Mouse (Mus musculus): Measurements from ENCODE around the gene Brd7. TPM values are rescaled to one million over a fixed set of nuclear protein-coding genes. Genes with fewer than 3 reads are reported as not detected.

Brd7 gene
- total RNA-seq, 2 experiments from 2014 or later: 68.0 to 78.8 TPM

DNA sequence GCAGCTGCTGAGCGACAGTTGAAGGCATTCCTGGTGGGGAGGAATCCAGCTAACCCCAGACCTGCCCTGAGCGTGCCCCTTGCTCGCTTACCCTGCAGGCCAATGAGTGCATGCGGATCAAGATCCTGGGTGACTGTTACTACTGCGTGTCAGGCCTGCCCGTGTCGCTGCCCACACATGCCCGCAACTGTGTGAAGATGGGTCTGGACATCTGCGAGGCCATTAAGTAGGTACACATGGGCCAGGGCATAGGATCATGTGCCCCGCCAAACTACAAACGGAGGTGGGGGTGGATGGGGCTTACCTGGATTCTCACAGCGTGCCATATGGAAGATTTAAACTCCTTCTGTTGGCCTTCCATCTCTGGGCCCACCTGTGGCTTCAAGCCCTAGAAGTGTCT lies 48.0 kb downstream of the Brd7 start:
- DNase-seq: no peak
- intact Hi-C loops (cut with DNase I): no loop called here

DNA sequence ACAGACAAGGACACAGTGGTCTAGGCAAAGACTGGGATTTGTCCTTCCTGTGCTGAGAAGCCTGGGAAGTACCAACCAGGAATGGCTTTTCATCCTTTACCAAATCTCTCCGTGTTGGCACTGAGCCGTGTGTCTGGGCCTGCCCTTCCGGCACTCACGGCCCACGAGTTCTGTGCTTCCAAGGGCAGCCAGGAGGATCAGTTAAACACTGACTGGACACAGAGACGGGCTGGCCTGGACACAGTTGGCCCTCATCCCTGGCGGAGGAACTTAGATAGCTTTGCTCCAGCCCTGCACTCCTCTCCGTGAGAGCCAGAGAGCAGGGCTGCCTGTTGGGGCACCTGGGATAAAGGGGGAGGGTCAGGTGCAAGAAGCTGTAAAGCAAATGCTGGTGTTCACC lies 49.0 kb downstream of the Brd7 start:
- DNase-seq: peak; percentile 73 to 74
- intact Hi-C loops (cut with DNase I): no loop called here

DNA sequence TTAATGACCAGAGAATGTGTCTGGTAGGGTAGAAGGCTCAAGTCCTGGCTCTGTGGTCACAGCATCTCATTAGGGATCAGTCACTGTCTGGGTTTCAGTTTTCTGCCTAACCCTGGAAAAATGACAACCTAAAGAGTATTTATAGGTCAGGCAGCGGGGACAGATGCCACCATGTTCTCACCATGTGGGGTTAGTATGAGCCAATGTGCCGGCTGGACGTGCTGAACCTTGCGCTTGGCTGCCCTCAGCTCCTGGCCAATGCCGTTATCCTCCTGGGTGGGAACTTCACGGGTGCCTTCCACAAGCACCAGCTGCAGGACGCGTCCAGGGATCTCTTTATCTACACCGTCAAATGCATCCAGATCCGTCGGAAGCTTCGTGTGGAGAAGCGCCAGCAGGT lies 51.7 kb downstream of the Brd7 start:
- intact Hi-C loops (cut with DNase I): no loop called here
- no peak for DNase-seq

DNA sequence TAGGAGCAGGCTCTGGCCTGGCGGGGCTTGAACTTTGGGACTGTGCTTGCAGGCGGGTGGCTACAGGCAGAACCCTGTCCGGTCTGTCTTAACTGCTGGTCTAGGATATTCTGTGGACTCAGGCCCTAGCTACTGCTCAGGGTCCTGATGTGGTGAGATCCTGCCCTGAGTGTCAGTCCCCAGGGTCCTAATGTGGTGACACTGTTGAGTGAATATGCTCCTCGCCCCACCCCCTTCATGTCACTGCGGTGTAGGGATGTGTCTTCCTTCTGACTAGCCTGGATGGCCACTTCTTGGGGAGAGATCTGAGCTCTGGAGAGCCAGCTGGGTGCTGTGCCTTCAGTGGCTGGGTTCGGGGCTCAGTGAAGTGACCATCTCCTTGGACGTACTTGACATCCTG lies 52.1 kb downstream of the Brd7 start:
- intact Hi-C loops (cut with DNase I): no loop called here
- DNase-seq: no peak

DNA sequence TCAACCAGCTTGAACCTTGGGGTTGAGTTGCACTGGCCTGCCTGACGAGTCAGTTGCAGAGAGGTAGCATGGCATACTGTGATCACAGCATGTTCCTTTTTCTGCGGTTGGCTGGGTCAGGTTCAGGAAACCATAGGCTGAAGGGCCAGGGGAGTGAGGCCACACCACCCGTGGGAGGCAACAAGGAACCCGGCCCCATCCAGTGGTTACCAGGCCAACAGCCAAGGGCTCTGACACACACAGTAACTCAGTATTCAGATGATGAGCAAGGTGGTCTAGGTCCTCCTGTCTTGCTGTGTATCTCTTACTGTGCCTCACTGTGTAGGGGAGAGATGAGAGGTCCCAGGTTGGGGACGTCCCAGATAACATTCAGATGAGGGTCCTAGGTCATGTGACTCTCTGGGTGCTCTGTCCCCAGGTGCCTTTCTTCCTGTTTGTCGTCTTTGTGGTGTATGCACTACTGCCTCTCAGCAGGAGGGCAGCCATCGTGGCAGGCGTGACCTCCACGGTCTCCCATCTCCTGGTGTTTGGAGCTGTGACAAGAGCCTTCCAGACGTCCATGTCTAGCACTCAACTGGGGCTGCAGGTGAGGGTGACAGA lies 52.6 kb downstream of the Brd7 start:
- intact Hi-C loops (cut with DNase I): no loop called here
- DNase-seq: no peak

DNA sequence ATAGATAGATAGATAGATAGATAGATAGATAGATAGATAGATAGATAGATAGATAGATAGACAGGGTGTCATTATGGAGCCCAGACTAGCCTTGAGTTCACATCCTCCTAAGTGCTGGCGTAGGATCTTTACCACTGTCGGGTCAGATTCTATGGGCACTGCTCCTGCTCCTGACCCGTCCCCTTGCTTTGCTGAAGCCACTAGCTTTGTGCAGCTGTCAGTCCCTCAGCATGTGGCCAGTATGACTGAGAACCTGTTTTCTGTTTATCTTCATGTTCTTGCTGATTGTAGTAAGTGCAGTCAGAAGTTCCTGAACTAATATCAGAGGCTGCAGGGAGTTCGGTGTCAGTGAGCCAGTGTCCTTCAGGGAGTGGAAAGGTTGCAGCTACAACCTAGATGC lies 54.3 kb downstream of the Brd7 start:
- intact Hi-C loops (cut with DNase I): loop anchor here (2.0 kb wide), 1 partner anchor 41 kb away; no protein-coding TSS in a partner anchor
- DNase-seq: no peak

DNA sequence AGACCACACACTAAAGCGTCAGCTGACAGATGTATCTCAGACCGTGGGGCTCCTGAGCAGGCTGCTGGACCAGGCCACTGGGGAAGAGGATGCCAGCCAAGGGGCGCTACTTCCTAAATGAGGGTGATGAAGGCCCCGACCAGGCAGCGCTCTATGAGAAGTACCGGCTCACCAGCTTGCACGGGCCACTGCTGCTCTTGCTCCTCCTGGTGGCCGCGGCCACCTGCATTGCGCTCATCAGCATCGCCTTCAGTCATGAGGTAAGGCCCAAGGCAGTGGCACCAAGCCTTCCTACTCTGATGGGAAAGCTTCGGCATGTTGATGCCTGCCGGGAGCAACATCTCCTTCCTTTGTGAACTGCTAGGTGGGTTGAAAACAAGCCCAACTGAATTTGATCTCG lies 55.5 kb downstream of the Brd7 start:
- peak in 1 of 2 experiments; percentile 59 for DNase-seq
- intact Hi-C loops (cut with DNase I): loop anchor here (2.0 kb wide), 1 partner anchor 40 kb away; no protein-coding TSS in a partner anchor

DNA sequence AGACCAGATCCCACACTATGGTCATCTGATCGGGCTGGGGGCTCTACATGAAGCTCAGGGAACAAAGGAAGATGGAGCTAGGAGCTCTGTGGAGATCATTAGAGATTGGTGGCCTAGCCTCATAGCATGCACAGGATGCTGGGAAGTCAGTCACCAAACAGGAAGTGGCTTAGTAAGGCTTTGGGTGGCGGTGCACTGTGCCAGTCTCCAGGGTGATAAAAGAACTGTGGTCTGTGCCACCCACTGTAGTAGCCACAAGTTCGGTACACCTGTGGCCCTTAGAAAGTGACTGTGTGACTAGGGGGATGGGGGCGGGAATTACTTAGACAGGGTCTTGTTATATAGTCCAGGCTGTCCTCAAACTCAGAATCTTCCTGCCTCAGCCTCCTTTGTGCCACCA lies 56.2 kb downstream of the Brd7 start:
- intact Hi-C loops (cut with DNase I): loop anchor here (2.0 kb wide), 1 partner anchor 39 kb away; no protein-coding TSS in a partner anchor
- DNase-seq: no peak

DNA sequence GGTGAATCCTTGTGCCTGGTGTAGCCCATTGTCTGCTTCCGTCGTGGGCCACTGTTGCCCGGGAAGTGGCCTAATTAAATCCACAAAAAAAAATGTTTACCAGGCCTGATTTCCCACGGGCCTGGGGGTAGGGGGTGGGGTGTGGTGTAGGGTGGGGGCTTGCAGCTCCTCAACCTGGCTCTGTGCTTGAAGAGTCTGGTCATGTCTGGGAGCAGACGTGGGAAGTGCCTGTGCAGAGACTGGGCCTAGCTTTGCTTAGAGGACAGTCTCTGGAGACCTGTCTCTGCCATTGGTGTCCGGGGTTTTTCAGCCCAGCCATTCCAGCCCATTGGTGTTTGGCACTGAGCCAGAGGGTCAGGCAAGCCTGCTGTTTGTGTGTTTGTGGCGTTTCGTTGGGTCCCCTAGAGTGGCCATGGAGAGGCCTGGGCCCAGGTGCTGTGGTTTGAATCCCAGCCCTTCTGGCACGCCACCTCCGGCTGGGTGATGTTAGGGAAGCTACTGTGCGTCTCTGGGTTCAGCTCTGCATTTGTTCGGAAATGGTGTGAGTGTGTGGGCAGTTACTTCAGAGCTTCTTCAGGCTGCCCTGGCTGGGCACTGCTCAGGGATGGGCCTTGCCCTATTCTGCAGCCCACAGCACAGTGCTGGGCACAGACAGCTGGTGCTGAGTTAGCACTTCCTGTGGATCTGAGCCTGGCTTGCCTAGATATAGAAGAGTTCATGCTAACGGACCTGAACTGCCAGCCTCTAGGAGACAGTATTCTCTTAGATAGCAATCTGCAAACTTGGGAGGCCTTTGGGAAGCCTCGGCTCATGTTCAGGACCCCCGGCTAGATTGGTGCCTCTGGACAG lies 60.2 kb downstream of the Brd7 start:
- peak in 1 of 2 experiments; percentile 43 for DNase-seq
- intact Hi-C loops (cut with DNase I): no loop called here

DNA sequence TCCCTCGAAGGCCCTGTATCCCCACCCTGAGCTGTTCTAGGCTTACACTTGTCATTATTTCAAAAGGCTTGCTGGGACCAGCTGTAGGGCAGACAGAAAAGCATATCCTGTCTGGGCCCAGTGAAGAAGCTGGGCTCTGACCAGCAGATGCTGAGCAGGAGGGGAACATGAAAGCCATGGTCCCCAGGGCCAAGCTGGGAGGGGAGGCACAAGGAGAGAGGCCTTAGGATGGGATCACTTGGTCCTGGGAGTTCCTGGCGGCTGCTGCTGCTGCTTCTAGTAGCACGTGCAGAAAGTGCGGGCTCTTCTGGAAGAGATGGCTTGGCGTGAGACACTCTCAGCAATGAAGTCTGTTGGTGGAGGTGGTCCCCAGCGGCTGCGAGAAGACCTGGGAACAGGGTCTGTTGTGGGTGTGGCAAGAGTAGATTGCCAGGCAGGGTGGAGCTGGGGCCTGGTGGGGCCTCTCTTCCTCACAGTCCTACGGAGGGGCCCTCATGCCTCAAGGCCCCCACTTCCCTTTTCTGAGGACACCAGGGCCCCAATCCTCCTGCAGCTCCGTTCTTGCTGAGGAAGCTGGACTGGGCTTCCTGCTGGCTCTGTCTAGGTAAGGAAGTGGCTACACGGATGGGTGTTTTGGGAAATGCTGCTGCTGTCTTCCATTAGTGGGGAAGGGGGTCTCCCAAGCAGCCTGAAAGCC lies 61.9 kb downstream of the Brd7 start:
- peak in 1 of 2 experiments; percentile 49 for DNase-seq
- intact Hi-C loops (cut with DNase I): no loop called here

DNA sequence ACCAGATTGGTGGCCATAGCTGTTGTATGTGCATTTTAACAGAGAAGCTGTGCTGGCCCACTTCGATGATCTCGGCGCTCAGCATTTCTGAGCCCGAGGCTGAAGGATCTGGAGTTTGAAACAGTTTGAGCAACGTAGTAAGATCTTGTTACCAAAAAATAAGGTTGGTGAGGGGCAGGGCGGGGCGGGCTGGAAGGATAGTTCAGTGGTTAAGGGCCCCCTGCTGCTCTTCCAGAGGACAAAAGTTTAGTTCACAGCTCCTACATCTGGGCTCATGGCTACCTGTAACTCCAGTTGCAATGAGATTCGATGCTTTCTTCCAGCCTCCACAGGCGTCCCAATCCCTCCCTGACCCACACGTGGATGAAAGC lies 63.3 kb downstream of the Brd7 start:
- no peak for DNase-seq
- intact Hi-C loops (cut with DNase I): no loop called here

DNA sequence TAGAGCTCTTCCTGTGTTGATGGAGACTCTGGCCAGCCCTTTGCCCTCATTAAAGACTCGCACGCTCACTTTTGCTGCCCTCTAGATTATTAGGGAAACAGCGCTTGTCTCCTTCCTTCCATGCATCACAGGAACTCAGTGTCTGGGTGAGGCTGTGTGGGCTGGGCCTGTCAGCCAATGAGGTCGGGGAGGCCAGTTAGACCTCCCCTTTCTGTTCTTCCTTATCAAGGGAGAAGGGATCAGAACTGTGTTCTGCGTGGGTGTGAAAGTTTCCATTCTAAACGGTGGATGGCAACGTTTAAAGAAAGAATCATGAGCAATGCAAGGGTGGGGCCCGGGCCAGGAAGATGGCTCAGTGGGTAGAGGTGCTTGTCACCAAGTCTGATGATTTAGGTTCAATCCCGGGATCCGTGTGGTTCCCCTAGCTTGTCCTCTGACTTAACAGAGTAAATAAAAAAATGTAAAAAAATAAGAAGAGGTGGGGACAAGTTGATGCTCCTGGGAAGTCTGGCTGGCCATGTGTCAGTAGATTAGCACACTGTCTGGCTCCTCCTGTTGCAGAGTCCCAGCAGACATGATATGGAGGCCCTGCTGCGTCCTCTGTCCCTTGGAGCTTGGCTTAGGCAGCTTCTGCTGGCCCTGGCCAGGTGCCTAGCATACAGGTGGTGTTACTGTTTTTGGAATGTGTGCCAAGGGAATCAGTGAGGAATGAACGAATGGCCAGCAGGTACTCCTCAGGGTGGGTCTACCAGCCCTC lies 63.8 kb downstream of the Brd7 start:
- intact Hi-C loops (cut with DNase I): no loop called here
- DNase-seq: peak; percentile 50 to 59

DNA sequence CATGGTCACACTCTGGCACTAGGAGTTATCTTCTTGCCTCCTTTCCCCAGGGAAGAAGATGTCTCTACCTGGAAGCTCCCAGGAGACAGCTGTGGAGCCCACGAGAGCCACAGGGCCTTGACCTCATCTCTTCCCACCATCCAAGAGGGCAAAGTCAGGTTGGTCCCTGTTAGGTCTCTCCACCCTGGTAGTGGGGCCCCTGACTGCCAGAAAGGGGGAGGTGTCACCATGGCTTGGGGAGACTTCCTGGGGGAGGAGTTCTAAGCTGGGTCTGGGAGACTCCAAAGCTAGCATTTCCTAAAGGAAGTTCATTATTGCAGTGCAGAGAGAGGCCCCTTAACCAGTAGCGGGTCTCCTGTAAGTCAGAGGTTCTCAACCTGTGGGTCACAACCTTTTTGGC lies 67.0 kb downstream of the Brd7 start:
- DNase-seq: no peak
- intact Hi-C loops (cut with DNase I): no loop called here

DNA sequence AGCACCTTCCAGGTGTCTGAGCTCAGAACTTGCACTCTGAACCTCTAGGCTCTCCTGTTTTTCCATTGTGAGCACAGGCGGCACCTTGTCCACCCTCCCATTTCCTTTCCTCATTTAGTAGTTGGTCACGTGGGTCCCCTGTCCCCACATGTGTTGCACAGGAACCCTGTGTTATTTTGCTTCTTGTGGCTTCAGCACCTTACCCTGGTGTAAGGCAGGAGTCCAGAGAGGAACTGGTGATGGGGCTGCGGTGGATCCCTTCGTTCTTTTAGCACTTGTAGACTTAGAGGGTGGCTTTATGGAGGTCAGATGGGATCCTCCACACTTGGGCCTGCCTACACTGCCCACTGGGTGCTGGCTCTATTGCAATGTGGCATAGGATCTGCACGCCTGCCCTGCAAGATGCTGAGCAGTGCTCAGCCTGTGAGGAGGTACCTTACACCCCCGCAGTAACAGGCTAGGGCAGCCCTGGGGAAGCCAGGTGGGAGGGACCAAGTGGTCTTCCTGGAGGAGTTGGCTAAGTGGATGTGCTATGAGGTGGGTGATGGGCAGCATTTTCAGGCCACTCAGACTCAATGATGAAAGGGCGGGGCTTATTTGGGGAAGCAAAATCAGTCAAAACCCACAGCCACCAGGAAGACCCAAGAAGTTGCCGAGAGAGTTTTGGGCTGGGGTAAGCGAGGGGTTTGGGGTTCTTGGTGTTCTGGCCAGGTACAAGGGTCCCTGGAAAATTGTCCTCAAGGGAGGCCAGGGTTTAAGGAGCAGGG lies 68.2 kb downstream of the Brd7 start:
- DNase-seq: no peak
- intact Hi-C loops (cut with DNase I): no loop called here

DNA sequence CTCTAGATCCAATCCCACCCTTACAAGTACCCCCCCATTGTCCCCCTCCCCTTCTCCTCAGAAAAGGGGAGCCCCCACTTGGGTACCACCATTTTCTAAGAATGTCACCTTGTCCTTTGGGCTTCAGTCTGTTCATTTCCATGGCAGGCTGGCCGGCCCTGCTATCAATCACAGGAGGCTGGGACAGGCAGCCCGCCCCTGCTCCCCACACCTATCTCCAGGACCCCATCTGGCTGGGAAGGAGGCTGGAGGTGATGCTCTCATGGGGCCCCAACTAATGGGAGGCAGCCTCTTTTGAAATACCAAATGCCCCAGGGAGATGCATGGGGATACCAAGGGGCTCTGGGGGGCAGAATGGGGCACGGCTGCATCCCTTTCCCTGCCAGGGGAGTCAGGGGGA lies 69.1 kb downstream of the Brd7 start:
- intact Hi-C loops (cut with DNase I): no loop called here

DNA sequence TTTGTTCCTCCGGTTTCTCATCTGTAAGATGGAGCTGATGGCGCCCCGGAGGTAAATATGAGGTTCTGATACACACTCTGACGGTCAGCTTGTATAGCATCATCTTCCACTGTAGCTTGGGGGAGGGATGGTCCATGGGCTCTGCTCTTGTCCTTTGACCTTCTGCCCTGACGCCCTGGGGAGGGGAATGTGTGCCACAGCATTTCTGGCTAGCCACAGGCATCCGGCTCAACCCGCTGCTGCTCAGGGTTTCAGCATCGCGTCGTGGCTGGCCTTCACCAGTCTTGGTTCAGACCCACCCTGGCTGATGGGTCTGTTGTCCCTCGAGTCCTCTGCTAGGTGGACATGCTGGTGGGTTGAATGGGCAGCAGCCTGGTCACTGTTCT lies 70.7 kb downstream of the Brd7 start:
- intact Hi-C loops (cut with DNase I): no loop called here
- no peak for DNase-seq

More for the DNA sequence above, 69.1 kb downstream of the Brd7 start:
- no peak for DNase-seq

DNA sequence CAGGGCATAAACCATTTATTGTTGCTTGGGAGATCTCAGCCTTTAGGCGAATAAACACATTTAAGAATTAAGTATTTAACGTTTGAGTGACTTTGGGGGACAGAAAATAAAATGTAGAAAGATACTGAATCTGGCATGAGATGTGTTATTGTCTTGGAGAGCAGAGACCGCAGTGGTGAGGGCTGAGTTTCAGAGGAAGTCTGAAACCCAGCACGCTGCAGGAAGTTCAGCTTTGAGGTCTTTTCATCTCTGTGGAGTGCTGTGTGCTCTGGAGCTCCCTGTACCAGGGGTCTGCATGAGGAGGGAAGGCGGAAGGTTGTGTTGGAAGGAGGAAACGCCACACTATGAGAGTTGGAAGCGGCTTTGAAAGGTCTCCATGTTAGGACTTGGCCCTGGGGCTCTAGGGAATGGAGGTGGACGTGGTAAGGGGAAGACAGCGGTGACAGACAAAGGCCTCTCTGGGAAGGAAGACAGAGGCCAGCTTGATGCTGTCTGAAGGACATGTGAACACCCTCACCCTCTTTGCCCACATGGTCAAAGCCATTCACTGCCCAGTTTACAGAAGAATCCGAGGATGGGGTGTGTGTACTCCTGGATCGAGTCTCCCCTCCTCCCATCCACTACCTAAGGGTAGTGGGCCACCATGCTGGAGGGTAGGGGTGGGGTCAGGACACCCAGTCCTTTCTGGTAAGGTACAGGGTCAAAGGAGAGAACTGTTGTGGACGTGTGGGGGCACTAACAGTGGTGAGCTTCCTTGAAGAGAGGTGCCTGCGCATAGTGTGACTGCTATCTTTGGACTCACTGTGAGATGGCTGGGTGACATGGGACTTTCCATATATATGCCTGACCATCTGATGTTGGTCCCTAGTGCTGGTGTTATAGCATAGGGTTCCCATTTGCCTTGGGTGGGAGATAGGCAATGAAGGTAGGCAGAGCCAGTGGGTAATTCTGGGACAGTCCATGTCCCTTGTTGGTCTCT lies 71.4 kb downstream of the Brd7 start:
- no peak for DNase-seq
- intact Hi-C loops (cut with DNase I): no loop called here

DNA sequence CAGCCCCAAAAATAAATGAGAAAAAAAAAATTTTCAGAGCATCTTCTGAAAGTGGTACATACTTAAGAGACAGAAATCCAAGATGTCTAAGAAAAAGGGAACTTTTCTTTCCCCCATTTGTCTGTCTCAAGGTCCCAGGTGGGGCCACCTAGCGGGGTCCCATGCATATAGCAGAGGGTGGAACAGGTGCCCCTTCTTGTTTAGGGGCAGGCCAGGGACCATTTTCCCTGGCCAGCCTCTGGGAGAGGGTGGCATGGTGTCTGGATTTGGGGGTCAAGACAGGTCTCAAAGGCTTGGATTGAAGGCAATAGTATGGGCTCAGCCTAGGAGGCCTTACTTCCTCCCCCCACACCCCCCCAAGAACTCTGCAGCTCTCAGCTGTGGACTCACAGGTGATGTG lies 72.1 kb downstream of the Brd7 start:
- intact Hi-C loops (cut with DNase I): no loop called here
- DNase-seq: no peak

DNA sequence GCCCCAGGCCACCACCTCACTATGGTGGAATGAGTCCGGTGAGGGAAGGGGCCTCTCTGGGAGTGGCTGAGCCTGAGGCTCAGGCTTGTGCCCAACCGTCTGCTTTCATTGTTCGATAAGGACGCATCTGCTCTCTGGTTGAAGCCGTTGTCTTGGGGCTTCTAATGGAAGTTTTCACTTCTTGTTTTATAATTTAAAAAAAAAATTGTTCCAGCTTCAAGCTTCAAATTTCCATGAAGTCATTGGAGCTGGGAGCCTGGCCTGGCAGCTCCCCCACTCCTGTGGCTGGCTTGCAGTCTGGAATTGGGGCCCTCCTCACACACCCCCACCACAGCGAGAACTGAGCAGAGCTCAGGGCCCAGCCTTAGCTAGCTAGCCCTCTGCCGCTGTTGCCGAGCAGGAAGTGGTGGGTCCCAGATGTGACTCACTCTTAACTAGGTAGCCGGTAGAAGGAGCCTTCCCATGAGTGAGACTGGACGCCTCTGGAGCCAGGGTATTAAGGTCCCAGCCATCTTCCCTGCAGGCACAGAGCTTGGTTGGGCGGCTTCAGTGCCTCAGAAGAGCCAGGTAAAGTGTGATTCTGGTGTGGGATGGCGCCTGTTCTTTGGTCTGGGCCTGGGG lies 73.3 kb downstream of the Brd7 start:
- peak; percentile 61 to 67 for DNase-seq
- intact Hi-C loops (cut with DNase I): no loop called here
